Mouse (Mus musculus): ENCODE measurements around the gene Nans.
A peak's percentile ranks its signal among the peaks of the same experiment; 100 is the strongest.

DNA sequence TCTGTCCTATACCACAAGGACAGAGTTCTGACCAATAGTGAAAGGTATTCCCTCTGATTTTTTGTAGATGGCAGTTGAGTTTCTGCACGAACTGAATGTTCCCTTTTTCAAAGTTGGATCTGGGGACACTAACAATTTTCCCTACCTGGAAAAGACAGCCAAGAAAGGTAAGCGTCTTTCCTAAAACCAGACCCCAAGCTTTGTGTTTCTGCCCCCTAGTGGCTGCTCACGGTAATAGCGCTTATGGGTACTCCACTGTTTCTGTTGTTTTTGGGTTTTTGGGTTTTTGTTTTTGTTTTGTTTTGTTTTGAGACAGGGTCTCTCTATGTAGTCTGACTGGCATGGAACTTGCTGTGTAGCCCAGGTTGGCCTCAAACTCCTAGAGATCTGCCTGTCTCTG is 9.9 kb downstream of the Nans start:
- TF ChIP-seq CTCF (IDR thresholded peaks at IDR 0.05; ENCODE audit: extremely low read depth, insufficient read depth, insufficient read length, insufficient replicate concordance) (peak; percentile 58; the same call in 1 of the 2 replicates), POLR2A (IDR thresholded peaks at IDR 0.05; ENCODE audit: low read depth, low read length) (no peak)
